Mouse (Mus musculus): ENCODE measurements at regions not wholly inside any gene's neighbourhood (a gene's known extent, or its start where the extent isn't known, plus 50 kb on each side); places are given as distances from the start of the nearest gene placed in this dataset.

GRCm38 (mm10) chr14:64582822-64583221 is 478.7 kb downstream of the Prss52 start:
- Histone ChIP-seq H3K36me3 (ENCODE audit: control insufficient read depth, insufficient read depth, low read length) (no peaks in the 10 kb centered on the region), H3K4me3 (replicated peaks; ENCODE audit: low read depth, low read length) (no peak overlapping the region), H3K4me2 (ENCODE audit: low read length) (peak overlapping the region; percentile 27), H3K9ac (replicated peaks; ENCODE audit: low read length) (peak overlapping the region; percentile 6; the same call in 1 of the 2 replicates), H3K4me1 (ENCODE audit: control insufficient read depth, insufficient read depth, low read length) (peaks cover 65% of the 10 kb centered on the region), H3K9me3 (ENCODE audit: control insufficient read depth, low read length) (no peaks in the 10 kb centered on the region), H3K27ac (replicated peaks; ENCODE audit: low read depth, low read length) (peak overlapping the region; percentile 100), H3K27me3 (ENCODE audit: control insufficient read depth, insufficient read depth, low read length) (no peaks in the 10 kb centered on the region)
- ATAC-seq (ENCODE audit: low FRiP score, low TSS enrichment), result no peak
- DNase-seq, result peak; percentile 56
- WGBS, result 21% methylated on average over 4 of the region's 4 CpGs

GRCm38 (mm10) chr14:64584221-64584620 is 480.1 kb downstream of the Prss52 start:
- H3K36me3 ChIP-seq (ENCODE audit: control insufficient read depth, insufficient read depth, low read length), result no peaks in the 10 kb centered on the region
- ATAC-seq (ENCODE audit: low FRiP score, low TSS enrichment) (no peak), DNase-seq (peak; percentile 37)
- peaks cover 65% of the 10 kb centered on the region for H3K4me1 ChIP-seq (ENCODE audit: control insufficient read depth, insufficient read depth, low read length)
- no peak overlapping the region; the same call in 1 of the 2 replicates for H3K9ac ChIP-seq (replicated peaks; ENCODE audit: low read length)
- peak overlapping the region; percentile 75 for H3K4me2 ChIP-seq (ENCODE audit: low read length)
- H3K4me3 ChIP-seq (replicated peaks; ENCODE audit: low read depth, low read length), result no peak overlapping the region
- peak overlapping the region; percentile 100 for H3K27ac ChIP-seq (replicated peaks; ENCODE audit: low read depth, low read length)
- H3K27me3 ChIP-seq (ENCODE audit: control insufficient read depth, insufficient read depth, low read length), result no peaks in the 10 kb centered on the region
- WGBS, result 48% methylated on average over 5 of the region's 5 CpGs
- no peaks in the 10 kb centered on the region for H3K9me3 ChIP-seq (ENCODE audit: control insufficient read depth, low read length)

GRCm38 (mm10) chr14:64585081-64585470 is 481.0 kb downstream of the Prss52 start:
- Histone ChIP-seq H3K9ac (replicated peaks; ENCODE audit: low read length) (peak overlapping the region; percentile 100), H3K4me1 (ENCODE audit: control insufficient read depth, insufficient read depth, low read length) (peaks cover 59% of the 10 kb centered on the region), H3K9me3 (ENCODE audit: control insufficient read depth, low read length) (no peaks in the 10 kb centered on the region), H3K27ac (replicated peaks; ENCODE audit: low read depth, low read length) (peak overlapping the region; percentile 100), H3K36me3 (ENCODE audit: control insufficient read depth, insufficient read depth, low read length) (peaks cover 5% of the 10 kb centered on the region), H3K4me2 (ENCODE audit: low read length) (peak overlapping the region; percentile 75), H3K27me3 (ENCODE audit: control insufficient read depth, insufficient read depth, low read length) (no peaks in the 10 kb centered on the region), H3K4me3 (replicated peaks; ENCODE audit: low read depth, low read length) (peak overlapping the region; percentile 87)
- WGBS, result 8% methylated on average over 5 of the region's 5 CpGs
- ATAC-seq (ENCODE audit: low FRiP score, low TSS enrichment), result no peak
- peak; percentile 71 for DNase-seq

GRCm38 (mm10) chr14:64585471-64586192 is 481.5 kb downstream of the Prss52 start:
- WGBS, result 1% methylated on average over 28 of the region's 28 CpGs

GRCm38 (mm10) chr14:64586386-64586859 is 482.3 kb downstream of the Prss52 start:
- ATAC-seq (ENCODE audit: low FRiP score, low TSS enrichment) (no peak), DNase-seq (peak; percentile 55)
- 3% methylated on average over 12 of the region's 12 CpGs for WGBS
- peaks cover 18% of the 10 kb centered on the region for H3K36me3 ChIP-seq (ENCODE audit: control insufficient read depth, insufficient read depth, low read length)
- peak overlapping the region; percentile 100 for H3K27ac ChIP-seq (replicated peaks; ENCODE audit: low read depth, low read length)
- H3K27me3 ChIP-seq (ENCODE audit: control insufficient read depth, insufficient read depth, low read length), result no peaks in the 10 kb centered on the region
- peak overlapping the region; percentile 87 for H3K4me3 ChIP-seq (replicated peaks; ENCODE audit: low read depth, low read length)
- peaks cover 47% of the 10 kb centered on the region for H3K4me1 ChIP-seq (ENCODE audit: control insufficient read depth, insufficient read depth, low read length)
- peak overlapping the region; percentile 75 for H3K4me2 ChIP-seq (ENCODE audit: low read length)
- H3K9me3 ChIP-seq (ENCODE audit: control insufficient read depth, low read length), result no peaks in the 10 kb centered on the region
- H3K9ac ChIP-seq (replicated peaks; ENCODE audit: low read length), result peak overlapping the region; percentile 100

More at GRCm38 (mm10) chr14:64585471-64586192, 481.5 kb downstream of the Prss52 start:
- ATAC-seq (ENCODE audit: low FRiP score, low TSS enrichment) (no peak; the same call in 1 of the 2 replicates), DNase-seq (peak; percentile 77)
- peaks cover 53% of the 10 kb centered on the region for H3K4me1 ChIP-seq (ENCODE audit: control insufficient read depth, insufficient read depth, low read length)
- H3K9ac ChIP-seq (replicated peaks; ENCODE audit: low read length), result peak overlapping the region; percentile 100
- H3K36me3 ChIP-seq (ENCODE audit: control insufficient read depth, insufficient read depth, low read length), result peaks cover 11% of the 10 kb centered on the region
- H3K9me3 ChIP-seq (ENCODE audit: control insufficient read depth, low read length), result no peaks in the 10 kb centered on the region
- peak overlapping the region; percentile 87 for H3K4me3 ChIP-seq (replicated peaks; ENCODE audit: low read depth, low read length)
- H3K27me3 ChIP-seq (ENCODE audit: control insufficient read depth, insufficient read depth, low read length), result no peaks in the 10 kb centered on the region
- H3K27ac ChIP-seq (replicated peaks; ENCODE audit: low read depth, low read length), result peak overlapping the region; percentile 100
- peak overlapping the region; percentile 75 for H3K4me2 ChIP-seq (ENCODE audit: low read length)

- Histone ChIP-seq H3K9ac (replicated peaks; ENCODE audit: low read length) (peak overlapping the region; percentile 100), H3K27me3 (ENCODE audit: control insufficient read depth, insufficient read depth, low read length) (no peaks in the 10 kb centered on the region), H3K9me3 (ENCODE audit: control insufficient read depth, low read length) (no peaks in the 10 kb centered on the region), H3K4me2 (ENCODE audit: low read length) (peak overlapping the region; percentile 75), H3K36me3 (ENCODE audit: control insufficient read depth, insufficient read depth, low read length) (peaks cover 25% of the 10 kb centered on the region), H3K4me3 (replicated peaks; ENCODE audit: low read depth, low read length) (peak overlapping the region; percentile 87), H3K27ac (replicated peaks; ENCODE audit: low read depth, low read length) (peak overlapping the region; percentile 100), H3K4me1 (ENCODE audit: control insufficient read depth, insufficient read depth, low read length) (peaks cover 43% of the 10 kb centered on the region)
- DNase-seq (peak; percentile 89), ATAC-seq (ENCODE audit: low FRiP score, low TSS enrichment) (peak; percentile 75)
- WGBS, result under 1% methylated on average over 55 of the region's 58 CpGs
Measured at GRCm38 (mm10) chr14:64586860-64587698, 483.0 kb downstream of the Prss52 start.

- peak overlapping the region; percentile 87 for H3K4me3 ChIP-seq (replicated peaks; ENCODE audit: low read depth, low read length)
- peaks cover 38% of the 10 kb centered on the region for H3K4me1 ChIP-seq (ENCODE audit: control insufficient read depth, insufficient read depth, low read length)
- no peaks in the 10 kb centered on the region for H3K27me3 ChIP-seq (ENCODE audit: control insufficient read depth, insufficient read depth, low read length)
- H3K4me2 ChIP-seq (ENCODE audit: low read length), result peak overlapping the region; percentile 75
- DNase-seq (peak; percentile 91), ATAC-seq (ENCODE audit: low FRiP score, low TSS enrichment) (peak; percentile 57)
- no peaks in the 10 kb centered on the region for H3K9me3 ChIP-seq (ENCODE audit: control insufficient read depth, low read length)
- H3K9ac ChIP-seq (replicated peaks; ENCODE audit: low read length), result peak overlapping the region; percentile 100
- H3K36me3 ChIP-seq (ENCODE audit: control insufficient read depth, insufficient read depth, low read length), result peaks cover 33% of the 10 kb centered on the region
- under 1% methylated on average over 40 of the region's 40 CpGs for WGBS
- H3K27ac ChIP-seq (replicated peaks; ENCODE audit: low read depth, low read length), result peak overlapping the region; percentile 100
Measured at GRCm38 (mm10) chr14:64587699-64588434, 483.8 kb downstream of the Prss52 start.

GRCm38 (mm10) chr14:64588561-64588960 is 484.5 kb downstream of the Prss52 start:
- H3K27ac ChIP-seq (replicated peaks; ENCODE audit: low read depth, low read length), result peak overlapping the region; percentile 100
- peak overlapping the region; percentile 87 for H3K4me3 ChIP-seq (replicated peaks; ENCODE audit: low read depth, low read length)
- H3K27me3 ChIP-seq (ENCODE audit: control insufficient read depth, insufficient read depth, low read length), result no peaks in the 10 kb centered on the region
- peaks cover 38% of the 10 kb centered on the region for H3K4me1 ChIP-seq (ENCODE audit: control insufficient read depth, insufficient read depth, low read length)
- peak overlapping the region; percentile 100 for H3K9ac ChIP-seq (replicated peaks; ENCODE audit: low read length)
- H3K36me3 ChIP-seq (ENCODE audit: control insufficient read depth, insufficient read depth, low read length), result peaks cover 40% of the 10 kb centered on the region
- peak; percentile 53 for DNase-seq
- ATAC-seq (ENCODE audit: low FRiP score, low TSS enrichment), result no peak
- H3K4me2 ChIP-seq (ENCODE audit: low read length), result peak overlapping the region; percentile 75
- under 1% methylated on average over 23 of the region's 23 CpGs for WGBS
- H3K9me3 ChIP-seq (ENCODE audit: control insufficient read depth, low read length), result no peaks in the 10 kb centered on the region
